Mouse (Mus musculus): ENCODE data around the gene Gm33543.

The Gm33543 gene

DNA sequence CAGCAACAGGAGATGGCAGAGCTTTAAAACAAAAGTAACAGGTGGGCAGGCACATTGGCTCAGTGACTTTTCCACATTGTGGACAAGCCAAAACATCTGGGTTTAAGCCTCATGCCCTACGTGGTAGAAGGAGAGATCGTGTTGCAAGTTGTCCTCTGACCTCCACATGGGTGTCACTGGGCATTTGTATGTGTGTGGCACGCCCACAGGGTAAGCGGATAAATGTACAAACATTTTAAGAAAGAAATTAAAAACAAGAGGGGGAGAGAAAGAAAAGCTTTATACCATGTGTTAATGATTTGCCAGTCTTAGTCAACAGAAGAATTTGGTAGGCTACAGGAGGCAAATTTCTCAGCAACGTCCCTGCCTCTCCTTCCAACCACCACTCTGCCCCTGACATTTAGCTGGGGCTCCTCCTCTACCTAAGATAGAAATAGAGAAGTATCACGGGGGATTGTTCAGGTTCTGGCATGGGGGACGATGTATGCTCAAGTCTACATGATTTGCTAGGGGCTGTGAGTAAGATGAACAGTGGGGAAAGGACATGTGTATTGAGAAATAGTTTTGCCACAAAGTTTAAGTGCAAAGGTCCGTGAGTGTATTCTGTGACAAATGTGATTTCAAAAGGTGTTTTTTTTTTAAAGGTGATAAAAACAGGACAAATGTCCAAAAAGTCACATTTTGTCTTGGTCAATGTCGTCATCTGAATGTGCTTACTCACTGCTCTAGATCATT, 6.0 kb downstream of the Gm33543 start:
- no peak for DNase-seq (ENCODE audit: low read depth, low spot score)

DNA sequence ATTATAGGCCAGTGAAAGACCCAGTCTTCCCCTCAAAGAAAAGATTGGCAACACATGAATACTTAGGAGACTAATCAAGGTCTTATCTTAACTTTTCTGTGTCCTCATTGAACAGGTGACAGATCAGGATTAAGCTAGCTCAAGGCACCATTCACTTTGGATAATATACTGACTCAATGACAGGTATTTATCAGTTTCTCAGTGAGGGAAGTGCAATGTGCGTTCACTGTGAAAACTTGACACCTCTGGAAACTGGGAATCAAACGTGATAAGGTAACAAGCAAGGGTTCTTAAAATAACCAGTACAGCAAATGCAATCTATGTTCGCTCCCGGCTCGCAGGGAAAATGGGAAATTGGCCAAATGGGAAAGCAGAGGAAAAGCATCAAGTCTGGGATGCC, 11.8 kb downstream of the Gm33543 start:
- no peak for DNase-seq (ENCODE audit: low read depth, low spot score)

DNA sequence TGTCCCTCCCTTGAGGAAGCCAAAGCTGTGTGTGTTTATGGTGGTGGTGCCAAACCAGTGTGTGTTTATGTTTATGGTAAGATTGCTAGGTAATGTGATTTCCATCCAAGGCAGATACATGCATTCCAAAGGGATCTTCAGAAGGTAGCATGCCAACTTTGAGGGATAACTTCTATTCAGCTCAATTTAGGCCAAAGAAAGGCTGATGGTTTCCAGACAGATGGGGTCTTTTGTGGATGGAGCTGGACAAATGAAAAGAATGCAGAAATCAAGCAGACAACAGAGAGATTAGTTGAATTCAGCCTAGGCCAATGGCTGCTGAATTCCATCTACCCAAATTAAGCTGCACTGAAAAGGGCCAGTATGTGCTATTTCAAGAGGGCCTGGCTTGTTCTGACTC, 13.3 kb downstream of the Gm33543 start:
- DNase-seq (ENCODE audit: low read depth, low spot score), result no peak

DNA sequence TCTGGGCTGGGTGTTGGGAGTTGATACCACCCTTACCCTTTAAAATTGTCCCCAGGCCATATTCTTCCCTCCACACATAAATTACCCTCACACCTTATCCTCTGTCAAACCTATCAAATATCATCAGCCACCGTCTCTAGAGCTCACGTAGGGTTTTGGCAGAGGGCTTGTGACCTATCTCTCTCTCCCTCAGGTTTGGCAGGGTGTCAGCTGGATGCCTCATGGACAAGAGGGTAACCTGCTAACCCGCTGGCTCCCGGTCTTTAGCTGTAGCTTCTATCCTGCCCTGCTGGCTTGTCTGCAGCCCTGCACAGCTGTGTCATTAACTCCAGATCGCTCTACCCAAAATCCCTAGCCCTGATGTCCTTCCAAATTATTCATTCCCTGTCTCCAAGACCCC, 14.4 kb downstream of the Gm33543 start:
- no peak for DNase-seq (ENCODE audit: low read depth, low spot score)

DNA sequence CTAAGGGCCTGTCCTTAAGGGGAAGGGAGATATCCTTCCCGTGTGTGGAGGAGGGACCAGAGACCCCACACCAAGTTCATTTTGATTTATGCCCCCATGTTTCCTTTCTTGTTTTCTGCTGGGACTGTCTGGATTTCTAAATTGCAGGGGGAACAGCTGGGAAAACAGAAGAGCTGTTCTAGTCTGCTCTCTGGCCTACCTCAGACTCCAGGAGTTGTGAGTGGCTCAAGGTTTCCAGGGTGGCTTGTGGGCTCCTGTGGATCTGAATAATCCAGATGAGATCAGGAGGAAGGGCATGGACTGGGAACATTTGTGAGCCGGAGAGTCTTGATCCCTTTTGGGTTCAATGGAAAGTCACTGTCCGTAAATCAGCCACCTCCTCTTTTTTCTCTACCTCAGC, 17.1 kb downstream of the Gm33543 start:
- no peak for DNase-seq (ENCODE audit: low read depth, low spot score)

DNA sequence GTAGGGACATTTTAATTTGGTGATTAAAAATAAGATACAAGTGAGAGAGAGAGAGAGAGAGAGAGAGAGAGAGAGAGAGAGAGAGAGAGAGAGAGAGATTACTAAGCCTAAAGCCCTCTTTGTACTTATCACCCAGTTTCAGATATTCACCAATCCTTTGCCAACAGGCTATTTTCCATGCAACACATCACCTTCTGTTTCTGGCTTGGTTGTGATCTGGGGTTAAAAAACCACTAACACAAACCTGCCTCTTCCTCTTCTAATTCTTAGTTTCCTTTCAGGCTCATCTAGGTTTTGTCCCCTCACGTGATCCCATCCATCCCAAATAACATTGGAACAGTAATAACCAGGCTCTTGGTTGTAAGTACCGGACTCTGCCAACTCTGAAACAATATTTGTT, 24.2 kb downstream of the Gm33543 start:
- no peak for DNase-seq (ENCODE audit: low read depth, low spot score)

DNA sequence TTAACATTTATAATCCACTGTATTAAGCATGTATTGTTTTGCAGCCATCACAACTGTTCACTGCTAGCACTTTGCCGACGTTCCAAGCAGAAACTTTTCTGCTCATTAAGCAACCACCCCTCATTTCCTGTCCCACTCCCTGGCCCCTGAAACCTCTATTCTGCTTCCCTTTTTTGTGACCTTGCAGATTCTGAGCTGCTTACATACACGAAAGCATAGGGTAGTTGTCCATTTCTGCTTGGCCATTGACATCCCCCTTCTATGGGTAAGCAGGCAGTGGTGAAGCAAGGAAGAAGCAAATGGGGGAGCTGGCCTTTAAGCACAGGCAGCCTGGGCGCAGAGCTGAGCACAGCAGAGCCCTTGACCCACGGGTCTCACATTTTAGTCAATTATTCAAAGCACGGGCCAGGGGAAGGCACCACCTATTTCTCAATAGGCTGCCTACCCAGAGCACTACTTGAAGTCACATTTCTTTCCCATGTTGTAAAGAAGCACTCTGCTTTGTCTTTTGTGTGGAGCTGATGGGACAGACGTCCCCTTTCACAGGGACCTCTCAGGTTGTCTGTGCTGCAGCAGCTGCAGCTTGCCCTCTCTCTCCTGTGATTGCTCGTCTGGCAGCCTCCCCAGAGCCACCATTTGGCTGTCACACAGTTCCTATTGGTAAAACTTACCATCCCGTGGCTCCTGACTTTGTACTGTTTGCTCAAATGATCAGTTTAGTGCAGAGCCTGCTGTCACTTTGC, 25.1 kb downstream of the Gm33543 start:
- no peak for DNase-seq (ENCODE audit: low read depth, low spot score)

DNA sequence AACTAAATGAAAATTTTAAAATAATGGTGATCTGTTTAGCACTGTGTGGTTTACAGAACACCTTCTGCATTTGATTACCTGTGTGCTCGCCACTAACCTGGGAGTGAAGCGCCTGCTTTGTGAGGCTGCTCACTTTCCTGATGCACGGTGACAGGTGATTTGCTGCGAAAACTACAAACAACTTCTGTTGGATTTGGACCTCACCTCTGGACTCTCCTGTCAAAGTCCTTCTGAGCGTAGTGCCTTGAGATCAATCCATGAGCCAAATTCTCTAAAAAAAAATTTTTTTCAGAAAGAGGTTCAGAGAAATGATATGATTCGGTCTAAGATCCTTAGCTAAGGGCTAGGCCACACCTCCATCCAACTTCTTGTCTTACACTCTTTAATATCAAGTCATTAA, 28.4 kb downstream of the Gm33543 start:
- DNase-seq (ENCODE audit: low read depth, low spot score), result no peak

DNA sequence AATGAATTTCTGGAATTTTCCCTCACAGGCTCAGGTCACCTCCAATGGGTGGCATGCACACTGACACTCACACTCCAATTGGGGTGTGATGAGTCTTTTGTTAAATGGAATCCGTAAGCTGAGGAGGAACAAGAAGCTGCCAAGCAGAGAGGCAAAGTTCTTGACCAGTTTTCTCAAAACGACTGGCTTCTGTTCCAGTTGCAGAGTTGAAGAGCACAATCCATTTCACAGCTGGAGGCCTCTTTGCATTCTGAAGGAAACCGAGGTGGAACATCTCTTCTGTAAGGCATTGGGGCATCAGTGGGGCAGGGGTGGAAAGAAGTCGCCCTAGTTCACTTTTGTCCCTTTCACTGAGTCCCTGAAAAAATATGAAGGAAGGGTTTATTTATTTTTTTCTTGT, 30.9 kb downstream of the Gm33543 start:
- DNase-seq (ENCODE audit: low read depth, low spot score), result peak; percentile 75

DNA sequence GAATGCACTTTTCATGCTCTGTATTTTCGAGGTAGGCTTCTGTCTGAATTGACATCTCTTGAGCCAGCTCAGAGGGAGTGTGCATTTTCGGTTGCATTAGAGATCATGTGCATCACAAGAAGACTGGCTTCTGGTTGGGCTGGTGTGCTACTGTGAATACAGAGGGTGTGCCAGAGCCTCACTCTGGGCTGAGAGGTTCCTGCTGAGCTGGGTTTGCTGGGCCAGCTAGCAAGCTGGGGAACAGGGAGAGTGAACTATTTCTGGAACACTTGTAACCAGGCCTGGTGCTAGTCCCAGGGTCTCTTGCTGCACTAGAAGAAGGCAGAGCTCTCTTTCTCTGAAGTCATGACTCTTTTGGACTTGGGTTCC, 41.3 kb downstream of the Gm33543 start:
- DNase-seq (ENCODE audit: low read depth, low spot score), result no peak

DNA sequence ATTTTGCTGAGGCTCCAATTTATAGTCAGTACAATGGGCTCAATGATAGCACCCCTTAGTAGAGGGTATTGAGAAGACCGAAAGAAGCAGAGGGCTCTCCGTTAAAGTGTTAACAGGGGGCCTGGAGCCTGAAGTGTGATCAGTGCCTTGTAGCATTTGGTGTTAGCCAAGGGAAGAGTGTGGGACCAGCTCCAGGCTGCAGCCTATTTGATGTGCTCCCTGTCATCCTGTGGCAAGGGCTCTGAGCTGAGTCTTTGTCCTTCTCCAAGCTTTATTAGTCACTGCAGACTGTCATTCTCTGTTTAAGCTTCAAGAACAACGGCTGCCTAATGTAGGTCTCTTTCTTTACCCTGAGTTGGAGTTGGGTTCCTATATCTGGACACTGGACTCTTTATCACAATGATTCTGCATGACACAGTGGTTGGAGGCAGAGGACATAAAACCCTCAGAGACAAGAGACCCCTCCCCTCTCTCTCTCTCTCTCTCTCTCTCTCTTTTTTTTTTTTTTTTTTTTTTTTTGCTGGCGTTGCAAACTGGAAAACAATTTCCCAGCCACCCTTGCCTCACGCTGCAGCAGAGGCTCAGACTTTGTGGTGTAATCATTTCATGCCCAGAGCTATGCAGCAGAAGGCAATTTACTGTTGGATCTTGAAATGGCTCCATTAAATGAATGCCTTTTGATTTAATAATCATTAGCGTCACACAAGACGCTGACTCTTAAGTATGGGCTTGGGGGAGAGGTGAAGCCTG, 41.9 kb downstream of the Gm33543 start:
- no peak for DNase-seq (ENCODE audit: low read depth, low spot score)

DNA sequence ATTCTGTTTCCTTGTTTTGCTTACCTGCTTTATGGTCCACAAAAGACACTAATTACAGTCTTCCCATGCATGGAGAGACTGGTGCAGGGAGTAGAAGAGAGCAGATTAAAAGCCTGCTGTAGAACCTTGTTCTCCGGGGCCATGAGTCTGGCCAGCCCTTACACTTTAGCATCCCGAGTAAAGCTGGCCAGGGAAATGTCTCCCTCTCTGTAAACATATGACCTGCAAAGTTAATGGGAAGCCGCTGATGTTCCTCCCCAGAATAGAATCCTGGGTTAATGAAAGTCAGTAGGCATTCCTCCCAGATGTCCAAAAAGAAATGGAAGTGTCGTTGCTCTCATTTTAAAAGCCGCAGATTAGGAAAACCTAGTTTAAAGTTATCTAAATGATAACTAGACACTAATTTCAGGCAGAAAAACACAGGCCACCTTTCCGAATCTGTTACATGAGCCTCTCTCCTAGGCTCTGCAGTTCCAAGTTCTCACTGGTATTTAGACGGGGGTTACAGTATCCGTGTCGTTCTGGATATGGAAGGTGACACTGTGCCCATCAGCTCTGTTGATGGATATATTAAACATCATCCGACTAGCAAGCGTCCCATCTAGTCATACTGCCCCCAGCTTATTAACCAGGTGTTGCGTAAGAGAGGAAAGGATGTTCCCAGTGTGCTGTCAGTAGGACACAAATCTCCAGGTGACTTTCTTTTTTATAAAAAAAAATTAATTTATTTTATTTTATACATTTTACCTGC, 44.9 kb downstream of the Gm33543 start:
- no peak for DNase-seq (ENCODE audit: low read depth, low spot score)

DNA sequence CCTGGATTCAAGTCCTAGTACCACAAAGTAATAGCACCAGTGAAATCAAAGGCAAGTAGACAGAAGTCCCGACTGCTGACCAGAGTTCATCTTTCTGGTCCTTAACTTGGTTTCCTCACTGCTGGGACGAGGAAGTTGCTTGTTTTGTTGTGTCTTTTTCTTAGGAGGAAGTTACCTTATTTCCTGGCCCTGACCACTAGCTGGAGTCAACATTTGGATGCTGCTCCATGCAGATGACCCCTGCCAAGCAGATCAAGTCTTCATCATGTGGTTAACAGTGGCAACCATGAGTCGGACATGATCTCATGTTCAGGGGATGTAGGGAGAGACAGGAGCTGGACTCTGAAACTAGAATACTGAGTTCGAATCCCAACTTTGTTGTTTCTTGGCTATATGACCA, 47.2 kb downstream of the Gm33543 start:
- DNase-seq (ENCODE audit: low read depth, low spot score), result no peak

DNA sequence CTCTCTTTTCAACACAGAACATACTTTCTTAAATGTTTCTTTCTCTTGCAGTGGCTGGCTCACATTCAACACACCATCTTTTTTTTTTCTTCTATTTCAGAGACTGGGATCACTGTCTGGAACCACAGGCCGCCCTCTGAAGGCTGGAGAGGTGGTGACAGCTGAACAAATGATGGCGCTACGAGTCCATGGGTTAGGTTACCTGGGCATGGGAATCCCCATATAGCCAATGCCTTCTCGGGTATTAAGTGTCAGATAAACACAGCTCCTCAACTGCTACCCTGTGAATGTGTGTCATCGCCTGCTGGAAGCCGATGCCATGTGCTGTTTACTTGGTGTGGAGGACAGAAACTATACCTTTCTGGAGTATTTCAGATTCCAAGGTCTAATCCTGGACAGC, 48.0 kb downstream of the Gm33543 start:
- no peak for DNase-seq (ENCODE audit: low read depth, low spot score)

DNA sequence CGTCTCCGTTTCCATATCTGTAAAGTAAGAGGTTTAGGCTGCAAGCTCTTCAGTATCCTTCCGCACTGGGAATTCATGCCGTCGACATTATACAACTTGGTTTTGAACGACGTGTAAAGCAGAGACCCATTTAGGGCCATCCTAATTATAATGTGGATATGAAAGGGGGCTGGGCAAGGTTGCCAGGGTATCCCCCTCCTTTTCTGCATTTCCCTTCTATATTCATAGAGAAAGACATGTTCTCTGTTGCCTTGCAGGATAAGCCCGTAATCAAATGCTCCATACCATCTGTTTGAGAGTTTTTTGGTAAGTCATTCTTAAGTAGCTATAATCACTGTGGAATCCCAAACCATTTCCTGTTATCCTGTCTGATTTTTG, 51.3 kb downstream of the Gm33543 start:
- DNase-seq (ENCODE audit: low read depth, low spot score), result no peak

DNA sequence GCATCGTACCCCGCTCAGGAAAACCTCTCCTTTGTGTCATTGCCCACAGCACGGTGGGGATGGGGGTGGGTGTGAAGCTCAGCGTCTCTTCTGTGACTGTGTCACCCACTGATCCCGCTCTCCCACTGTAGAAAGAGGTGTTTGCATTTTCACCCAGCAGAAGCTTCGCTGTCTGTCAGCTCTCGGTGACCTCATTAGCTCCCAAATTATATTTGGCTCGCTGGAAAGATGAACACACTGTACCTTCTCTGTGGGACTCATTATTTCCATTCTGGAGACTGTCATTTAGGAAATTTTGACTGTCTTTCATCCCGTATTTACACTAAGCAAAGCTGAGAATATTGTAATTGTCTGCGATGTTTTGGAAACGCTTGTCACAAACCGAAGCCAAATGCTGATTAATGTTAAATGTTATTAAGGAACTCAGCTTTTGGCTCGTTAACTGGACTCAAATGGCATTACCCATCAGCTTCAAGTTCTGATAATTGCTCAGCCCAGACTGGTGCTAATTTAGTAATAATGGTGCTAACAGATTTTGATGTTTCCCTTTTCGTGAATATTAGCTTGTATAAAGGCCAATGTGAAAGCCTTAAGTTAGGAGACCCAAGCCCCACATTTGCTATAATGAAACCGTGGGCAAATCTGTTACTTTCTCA, 51.8 kb downstream of the Gm33543 start:
- DNase-seq (ENCODE audit: low read depth, low spot score), result no peak

DNA sequence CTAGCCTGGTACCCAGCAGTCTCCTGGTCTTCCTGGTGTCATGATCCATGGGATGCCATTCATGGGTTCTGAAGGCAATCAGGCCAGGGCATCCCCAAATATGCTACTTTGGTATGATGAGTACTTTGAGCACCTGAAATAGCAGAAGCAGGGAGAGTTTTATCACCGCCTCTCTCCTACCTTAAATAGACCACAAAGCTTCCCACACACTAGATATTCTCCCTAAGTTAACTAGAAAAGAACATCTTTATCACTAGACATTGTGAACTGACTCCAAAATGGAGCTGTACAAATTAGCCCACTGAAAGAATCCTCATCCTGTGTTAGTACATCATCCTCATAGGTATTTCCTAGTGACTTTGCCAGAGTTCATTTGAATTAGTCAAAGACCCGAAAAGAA, 55.6 kb downstream of the Gm33543 start:
- DNase-seq (ENCODE audit: low read depth, low spot score), result no peak

DNA sequence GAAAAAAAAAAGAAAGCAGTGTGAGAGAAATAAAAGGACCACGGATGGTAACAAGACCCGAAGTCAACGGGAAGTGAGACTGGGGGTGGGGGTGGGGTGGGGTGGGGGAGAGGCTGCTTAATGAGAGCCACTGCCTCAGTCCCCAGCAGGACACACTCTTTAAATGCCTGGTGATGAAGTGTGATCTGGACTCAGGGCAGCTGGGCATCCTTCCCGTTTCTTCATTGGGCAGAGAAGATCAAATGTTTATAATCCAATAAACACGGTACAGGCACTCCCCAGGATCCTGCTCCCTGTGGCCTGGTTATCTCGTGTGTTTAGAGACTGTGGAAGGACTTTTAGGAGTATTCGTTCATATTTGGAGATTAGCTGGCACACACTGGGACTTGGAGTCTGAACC, 57.9 kb downstream of the Gm33543 start:
- no peak for DNase-seq (ENCODE audit: low read depth, low spot score)

DNA sequence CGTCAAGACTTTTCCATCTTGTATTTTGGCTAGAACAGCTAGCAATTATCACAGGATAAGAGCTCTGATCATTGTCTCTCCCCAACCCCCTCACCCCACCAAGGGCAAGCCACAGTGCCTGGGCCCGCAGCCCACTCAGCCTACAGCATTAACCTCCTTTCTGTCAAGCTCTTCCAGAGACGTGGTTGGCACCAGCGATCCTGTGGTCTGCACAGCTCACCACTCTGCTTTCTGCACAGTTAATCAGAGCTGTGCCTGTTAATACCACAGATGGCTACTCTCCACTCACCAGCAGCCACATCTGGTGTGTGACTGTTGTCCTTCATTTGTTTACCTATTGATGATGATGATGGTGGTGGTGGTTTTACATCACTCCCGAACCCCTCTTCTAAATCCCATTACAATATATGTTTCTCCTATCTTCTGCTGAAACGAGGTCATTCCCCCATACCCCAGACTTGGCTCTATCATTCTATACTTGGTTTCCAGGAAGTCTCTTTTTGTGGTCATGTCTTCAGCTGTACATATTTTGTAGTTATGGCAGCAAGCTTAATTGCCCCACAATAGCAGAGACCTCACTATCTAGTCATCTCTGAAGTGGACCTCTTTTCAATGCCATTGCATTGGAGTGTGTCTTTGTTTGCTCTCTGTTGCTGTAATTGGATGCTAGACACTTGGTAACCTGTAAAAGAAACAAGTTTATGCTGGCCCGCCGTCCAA, 61.7 kb downstream of the Gm33543 start:
- DNase-seq (ENCODE audit: low read depth, low spot score), result no peak

DNA sequence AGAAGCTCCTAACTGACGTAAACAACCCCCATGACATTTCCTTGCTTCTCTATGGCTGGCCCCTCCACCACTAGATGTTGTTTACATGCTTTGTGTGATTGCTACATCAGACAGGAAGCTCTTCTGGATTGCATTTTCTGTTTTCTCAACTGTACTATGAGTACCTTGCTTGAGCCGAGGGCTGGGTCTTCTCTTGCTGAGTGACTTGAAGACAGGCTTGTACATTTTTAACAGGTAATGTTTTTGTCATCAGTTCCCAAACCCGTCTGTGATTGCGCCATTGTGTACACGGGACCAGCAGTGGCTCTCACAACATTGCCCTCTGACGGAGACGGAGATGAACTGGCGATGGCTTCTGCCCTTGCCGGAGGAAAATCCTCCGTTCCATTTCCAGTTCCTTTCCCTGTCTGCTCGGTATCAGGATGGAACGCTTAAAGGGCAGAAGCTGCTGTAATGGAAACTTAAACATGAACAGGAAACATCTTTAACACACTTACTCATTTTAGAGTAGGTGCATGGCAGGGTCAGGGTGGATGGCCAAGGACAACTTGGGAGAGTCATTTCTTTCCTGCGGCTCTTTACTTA, 62.8 kb downstream of the Gm33543 start:
- DNase-seq (ENCODE audit: low read depth, low spot score), result peak; percentile 42

DNA sequence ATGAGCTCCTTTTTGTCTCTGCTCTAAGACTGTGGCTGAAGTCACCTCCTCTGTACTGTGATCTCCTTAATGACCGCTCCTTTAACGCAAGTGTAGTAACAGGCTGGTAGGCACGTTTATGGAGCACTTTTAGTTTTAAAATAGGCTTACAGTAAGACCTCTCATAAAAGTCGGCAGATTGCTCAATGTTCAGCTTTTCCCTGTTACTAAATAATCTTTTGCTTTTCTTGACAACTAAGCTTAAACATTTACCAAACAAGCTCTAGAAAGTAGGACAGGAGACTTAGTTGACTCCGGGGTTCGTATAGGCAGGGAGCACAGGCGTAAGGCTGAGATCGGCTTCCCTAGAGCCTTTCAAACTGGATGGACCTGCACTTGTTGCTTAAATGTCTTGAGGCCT, 64.1 kb downstream of the Gm33543 start:
- no peak for DNase-seq (ENCODE audit: low read depth, low spot score)

Measured in ES-CJ7 (cell line).